Mouse (Mus musculus): ENCODE results near the gene Lin52. TPM values are rescaled to one million over a fixed set of nuclear protein-coding genes. Genes with fewer than 3 reads are reported as not detected.
"Not testable (repeated sequence)": the region's sequence is repeated elsewhere in the genome, so short reads cannot be mapped to it uniquely, and the experiment has no call there.

The Lin52 gene
- polyA plus RNA-seq, 1 experiment: 29.5 TPM

DNA sequence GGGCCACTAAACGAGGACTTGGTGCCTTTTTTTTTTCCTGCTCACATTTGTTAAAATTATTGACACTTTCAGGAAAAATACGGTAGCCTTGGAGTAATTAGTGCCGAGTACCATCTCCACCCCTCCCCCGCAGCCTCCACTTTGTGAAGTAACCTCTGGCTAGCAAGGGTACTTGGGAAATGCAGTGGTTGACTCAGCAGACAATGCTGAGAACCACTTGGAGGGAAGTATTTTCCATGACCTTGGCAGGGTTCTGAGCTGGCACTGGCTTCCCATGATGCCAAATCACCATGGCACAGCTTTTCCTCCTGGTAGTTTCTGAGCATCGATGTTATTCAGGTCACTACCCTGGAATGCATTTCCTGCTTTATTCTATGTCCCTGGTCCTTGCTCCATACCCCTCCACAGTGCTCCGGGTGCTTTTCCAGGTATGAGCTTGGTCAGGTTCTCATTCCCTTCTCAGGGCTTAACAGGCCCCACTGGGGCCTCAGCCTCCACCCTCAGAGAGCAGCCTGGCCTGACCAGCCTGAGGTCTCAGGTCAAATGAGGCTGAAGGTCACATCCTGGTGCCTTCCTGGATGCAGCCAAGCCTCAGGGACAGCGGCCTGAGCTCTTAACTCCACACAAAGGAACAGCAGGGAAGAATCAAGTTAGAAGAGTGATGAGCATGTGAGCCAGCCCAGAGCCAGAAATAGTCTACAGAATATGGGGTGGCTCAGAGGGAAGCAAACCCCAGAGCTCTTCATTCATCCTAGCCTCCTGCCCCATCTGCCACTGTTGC lies 82.7 kb downstream of the Lin52 start:
- Histone ChIP-seq H3K4me3 (ENCODE audit: low read depth, low read length) (no peak overlapping the region), H3K9me3 (replicated peaks; ENCODE audit: control insufficient read depth, insufficient read depth, low read length, poor library complexity, severe bottlenecking) (no peaks in the 10 kb centered on the region), H3K27me3 (ENCODE audit: control insufficient read depth, insufficient read depth, low read length, poor library complexity, severe bottlenecking) (no peaks in the 10 kb centered on the region), H3K27ac (ENCODE audit: insufficient read depth, low read length) (0 out of 2 replicates have a peak overlapping the region, but pooled peaks have one; percentile 11), H3K4me1 (ENCODE audit: control insufficient read depth, insufficient read depth, low read length) (peaks cover 9% of the 10 kb centered on the region), H3K36me3 (ENCODE audit: control insufficient read depth, insufficient read depth, low read length, poor library complexity, severe bottlenecking) (no peaks in the 10 kb centered on the region), H3K9ac (ENCODE audit: low read depth, poor library complexity, severe bottlenecking) (no peak overlapping the region)
- TF ChIP-seq CTCF (IDR thresholded peaks at IDR 0.05; ENCODE audit: low read depth, low read length): no peak
- peak; percentile 73; the same call in 1 of the 2 replicates for TF ChIP-seq EP300 (IDR thresholded peaks at IDR 0.05; ENCODE audit: insufficient read depth, low read depth, low read length)

DNA sequence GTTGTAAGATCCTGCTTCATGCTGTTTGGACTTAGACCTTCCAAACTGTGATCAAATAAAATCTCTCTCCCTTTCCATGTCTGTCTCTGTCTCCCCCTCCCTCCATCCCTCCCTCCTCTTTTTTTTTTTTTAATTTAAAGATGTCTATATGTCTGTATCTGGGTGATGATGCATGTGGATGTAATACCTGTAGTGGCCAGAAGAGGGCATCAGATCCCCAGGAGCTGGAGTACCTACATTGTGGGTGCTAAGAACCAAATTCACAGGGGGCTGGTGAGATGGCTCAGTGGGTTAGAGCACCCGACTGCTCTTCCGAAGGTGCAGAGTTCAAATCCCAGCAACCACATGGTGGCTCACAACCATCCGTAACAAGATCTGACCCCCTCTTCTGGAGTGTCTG lies 88.3 kb downstream of the Lin52 start:
- H3K4me1 ChIP-seq (ENCODE audit: control insufficient read depth, insufficient read depth, low read length); H3K9ac ChIP-seq (ENCODE audit: low read depth, poor library complexity, severe bottlenecking); H3K27ac ChIP-seq (ENCODE audit: insufficient read depth, low read length); H3K9me3 ChIP-seq (replicated peaks; ENCODE audit: control insufficient read depth, insufficient read depth, low read length, poor library complexity, severe bottlenecking); H3K27me3 ChIP-seq (ENCODE audit: control insufficient read depth, insufficient read depth, low read length, poor library complexity, severe bottlenecking); H3K36me3 ChIP-seq (ENCODE audit: control insufficient read depth, insufficient read depth, low read length, poor library complexity, severe bottlenecking); H3K4me3 ChIP-seq (ENCODE audit: low read depth, low read length): not testable (repeated sequence)
- TF ChIP-seq CTCF (IDR thresholded peaks at IDR 0.05; ENCODE audit: low read depth, low read length): peak; percentile 30

DNA sequence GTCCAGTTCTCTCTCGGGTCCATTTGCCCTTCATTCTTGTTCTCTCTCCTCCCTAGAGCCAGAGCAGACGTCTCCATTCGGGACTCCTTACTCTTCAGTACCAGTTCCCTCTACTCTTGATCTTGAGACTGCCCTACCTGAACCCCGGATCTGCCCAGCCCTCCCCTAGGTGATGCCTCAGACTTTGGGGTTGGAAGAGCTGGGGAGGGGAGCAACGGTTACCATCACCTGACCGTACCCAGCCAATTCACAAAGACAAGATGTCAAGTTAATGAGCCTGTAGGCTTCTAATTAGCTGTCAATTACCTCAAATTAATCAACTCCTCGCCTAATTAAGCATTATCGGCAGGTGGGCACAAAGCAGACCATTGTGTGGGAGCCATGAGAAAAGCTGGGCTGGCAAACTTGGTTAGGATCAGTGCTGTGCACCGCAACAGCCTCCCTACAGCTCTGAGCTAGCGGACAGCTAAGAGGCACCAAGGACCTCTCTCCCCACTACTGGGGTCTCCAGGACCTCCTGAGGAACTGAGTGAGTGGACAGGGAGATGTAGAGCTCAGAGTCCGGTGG lies 90.3 kb downstream of the Lin52 start:
- no peaks in the 10 kb centered on the region for H3K36me3 ChIP-seq (ENCODE audit: control insufficient read depth, insufficient read depth, low read length, poor library complexity, severe bottlenecking)
- no peak overlapping the region for H3K27ac ChIP-seq (ENCODE audit: insufficient read depth, low read length)
- H3K27me3 ChIP-seq (ENCODE audit: control insufficient read depth, insufficient read depth, low read length, poor library complexity, severe bottlenecking): no peaks in the 10 kb centered on the region
- no peaks in the 10 kb centered on the region for H3K9me3 ChIP-seq (replicated peaks; ENCODE audit: control insufficient read depth, insufficient read depth, low read length, poor library complexity, severe bottlenecking)
- no peak overlapping the region for H3K4me3 ChIP-seq (ENCODE audit: low read depth, low read length)
- H3K9ac ChIP-seq (ENCODE audit: low read depth, poor library complexity, severe bottlenecking): no peak overlapping the region
- no peak for TF ChIP-seq EP300 (IDR thresholded peaks at IDR 0.05; ENCODE audit: insufficient read depth, low read depth, low read length)
- TF ChIP-seq POLR2A (IDR thresholded peaks at IDR 0.05; ENCODE audit: insufficient read depth, low read length): no peak
- no peak for TF ChIP-seq CTCF (IDR thresholded peaks at IDR 0.05; ENCODE audit: low read depth, low read length)
- H3K4me1 ChIP-seq (ENCODE audit: control insufficient read depth, insufficient read depth, low read length): no peaks in the 10 kb centered on the region

DNA sequence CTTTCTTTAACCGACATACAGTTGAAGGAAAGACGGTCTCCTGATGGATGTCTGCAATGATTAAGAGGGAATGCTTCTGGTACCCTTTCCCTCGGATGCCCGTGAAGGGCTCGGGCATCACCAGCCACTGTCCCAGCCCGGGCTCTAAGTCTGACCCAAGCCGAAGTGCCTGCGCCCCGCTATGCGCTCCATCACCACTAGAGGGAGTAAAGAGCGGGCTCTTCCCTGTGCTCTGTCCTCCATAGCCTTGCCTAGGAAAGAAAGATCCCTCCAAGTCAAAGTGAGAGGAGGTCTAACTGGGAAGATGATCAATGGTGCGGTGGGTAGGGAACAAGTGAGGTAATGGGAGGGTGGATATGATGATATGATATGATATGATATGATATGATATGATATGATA lies 94.8 kb downstream of the Lin52 start:
- Histone ChIP-seq H3K4me1 (ENCODE audit: control insufficient read depth, insufficient read depth, low read length) (no peaks in the 10 kb centered on the region), H3K9ac (ENCODE audit: low read depth, poor library complexity, severe bottlenecking) (no peak overlapping the region), H3K27me3 (ENCODE audit: control insufficient read depth, insufficient read depth, low read length, poor library complexity, severe bottlenecking) (no peaks in the 10 kb centered on the region), H3K27ac (ENCODE audit: insufficient read depth, low read length) (no peak overlapping the region), H3K4me3 (ENCODE audit: low read depth, low read length) (no peak overlapping the region), H3K9me3 (replicated peaks; ENCODE audit: control insufficient read depth, insufficient read depth, low read length, poor library complexity, severe bottlenecking) (no peaks in the 10 kb centered on the region), H3K36me3 (ENCODE audit: control insufficient read depth, insufficient read depth, low read length, poor library complexity, severe bottlenecking) (no peaks in the 10 kb centered on the region)
- TF ChIP-seq CTCF (IDR thresholded peaks at IDR 0.05; ENCODE audit: low read depth, low read length): peak; percentile 84
- no peak for TF ChIP-seq EP300 (IDR thresholded peaks at IDR 0.05; ENCODE audit: insufficient read depth, low read depth, low read length)
- no peak for TF ChIP-seq POLR2A (IDR thresholded peaks at IDR 0.05; ENCODE audit: insufficient read depth, low read length)

DNA sequence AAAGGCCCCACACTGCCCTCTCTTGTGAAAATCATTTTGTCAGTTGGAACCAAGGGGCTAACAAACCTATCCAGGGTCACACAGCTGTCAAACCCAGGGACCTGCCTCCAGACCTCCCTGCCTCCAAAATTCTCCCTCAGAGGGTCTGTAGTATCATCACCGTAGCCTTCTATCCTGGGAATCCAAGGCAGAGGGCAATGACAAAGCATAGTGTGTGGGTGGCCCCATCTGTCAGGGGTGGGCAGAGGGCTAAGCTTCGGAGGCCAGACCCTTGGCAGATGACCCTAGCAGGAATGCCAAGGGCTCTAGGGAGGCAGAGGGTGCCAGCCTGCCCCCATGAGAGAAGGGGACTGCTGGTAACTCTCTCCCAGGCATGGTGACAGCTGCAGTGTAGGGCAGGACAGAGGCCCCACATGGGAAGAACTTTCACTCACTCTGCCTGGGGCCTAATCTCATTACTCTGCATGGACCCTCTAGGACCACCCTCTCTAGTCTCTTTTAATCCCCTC lies 95.4 kb downstream of the Lin52 start:
- no peak for TF ChIP-seq EP300 (IDR thresholded peaks at IDR 0.05; ENCODE audit: insufficient read depth, low read depth, low read length)
- TF ChIP-seq CTCF (IDR thresholded peaks at IDR 0.05; ENCODE audit: low read depth, low read length): no peak
- no peak for TF ChIP-seq POLR2A (IDR thresholded peaks at IDR 0.05; ENCODE audit: insufficient read depth, low read length)
- Histone ChIP-seq H3K27me3 (ENCODE audit: control insufficient read depth, insufficient read depth, low read length, poor library complexity, severe bottlenecking) (no peaks in the 10 kb centered on the region), H3K9ac (ENCODE audit: low read depth, poor library complexity, severe bottlenecking) (no peak overlapping the region), H3K36me3 (ENCODE audit: control insufficient read depth, insufficient read depth, low read length, poor library complexity, severe bottlenecking) (no peaks in the 10 kb centered on the region), H3K27ac (ENCODE audit: insufficient read depth, low read length) (no peak overlapping the region), H3K4me3 (ENCODE audit: low read depth, low read length) (no peak overlapping the region), H3K4me1 (ENCODE audit: control insufficient read depth, insufficient read depth, low read length) (no peaks in the 10 kb centered on the region), H3K9me3 (replicated peaks; ENCODE audit: control insufficient read depth, insufficient read depth, low read length, poor library complexity, severe bottlenecking) (no peaks in the 10 kb centered on the region)

DNA sequence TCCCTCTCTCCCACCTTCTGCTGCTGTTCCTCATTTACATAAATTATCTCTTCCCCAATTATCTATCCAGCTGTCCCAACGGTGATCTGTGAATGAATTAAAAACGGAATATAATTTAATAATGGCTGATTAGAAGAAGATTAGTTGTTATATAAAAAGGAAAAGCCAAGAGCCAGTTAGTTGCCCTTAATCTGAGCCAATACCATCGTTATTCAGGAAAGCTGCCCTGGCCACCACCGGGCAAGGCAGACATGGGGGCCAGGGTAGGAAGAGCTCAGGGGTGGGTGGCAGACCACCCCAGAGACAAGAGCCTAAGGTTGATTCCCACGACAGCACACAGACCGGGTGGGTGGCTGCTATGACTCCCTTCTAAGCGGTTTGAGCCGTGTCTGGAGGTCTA lies 97.0 kb downstream of the Lin52 start:
- Histone ChIP-seq H3K9me3 (replicated peaks; ENCODE audit: control insufficient read depth, insufficient read depth, low read length, poor library complexity, severe bottlenecking) (no peaks in the 10 kb centered on the region), H3K27ac (ENCODE audit: insufficient read depth, low read length) (no peak overlapping the region), H3K27me3 (ENCODE audit: control insufficient read depth, insufficient read depth, low read length, poor library complexity, severe bottlenecking) (no peaks in the 10 kb centered on the region), H3K9ac (ENCODE audit: low read depth, poor library complexity, severe bottlenecking) (no peak overlapping the region), H3K4me3 (ENCODE audit: low read depth, low read length) (no peak overlapping the region), H3K4me1 (ENCODE audit: control insufficient read depth, insufficient read depth, low read length) (no peaks in the 10 kb centered on the region), H3K36me3 (ENCODE audit: control insufficient read depth, insufficient read depth, low read length, poor library complexity, severe bottlenecking) (no peaks in the 10 kb centered on the region)
- TF ChIP-seq POLR2A (IDR thresholded peaks at IDR 0.05; ENCODE audit: insufficient read depth, low read length): no peak
- no peak for TF ChIP-seq EP300 (IDR thresholded peaks at IDR 0.05; ENCODE audit: insufficient read depth, low read depth, low read length)
- no peak for TF ChIP-seq CTCF (IDR thresholded peaks at IDR 0.05; ENCODE audit: low read depth, low read length)
